Mouse (Mus musculus) neutrophil, adult 83 days (primary cell): ENCODE data around the gene Dvl2. TPM values are rescaled to one million over a fixed set of nuclear protein-coding genes. Genes with fewer than 3 reads are reported as not detected.

Source experiments
- total RNA-seq, 2 experiments: library from RNA; stranded (reverse); gene quantifications; one replicate each; pipeline ENCODE4 v1.2.4; 2023

Dvl2 gene
- 10 to 100 TPM; 15.0 to 18.2 TPM for total RNA-seq

GRCm38 (mm10) chr11:70000396-70000898 is at the start of gene Dvl2:
Dvl2 (plus strand) TSS chr11:70000595.

GRCm38 (mm10) chr11:69964650-69965270 is 35.6 kb upstream of the Dvl2 start, which contains the start of gene Cldn7:
Cldn7 (plus strand) TSS chr11:69964779.

GRCm38 (mm10) chr11:69981141-69981762 is 19.1 kb upstream of the Dvl2 start, which contains the start of gene Ctdnep1:
Ctdnep1 (plus strand) TSS chr11:69981156.

GRCm38 (mm10) chr11:69982225-69982624 is 18.2 kb upstream of the Dvl2 start, which contains the start of gene Elp5:
Elp5 (minus strand) TSS chr11:69982517.

GRCm38 (mm10) chr11:69990850-69991691 is 9.3 kb upstream of the Dvl2 start, which contains the start of gene Gabarap:
Gabarap (plus strand) TSS chr11:69991143.

GRCm38 (mm10) chr11:69995391-69995960 is 4.9 kb upstream of the Dvl2 start, which contains the start of gene Phf23:
Phf23 (plus strand) TSS chr11:69995777.

GRCm38 (mm10) chr11:70014880-70015558 is 14.6 kb downstream of the Dvl2 start, which contains the start of gene Acadvl:
Acadvl (minus strand) TSS chr11:70015411.

GRCm38 (mm10) chr11:70016669-70017068 is 16.3 kb downstream of the Dvl2 start, which contains the start of gene Dlg4:
Dlg4 (plus strand) TSS chr11:70016942.

GRCm38 (mm10) chr11:70053898-70054570 is 53.6 kb downstream of the Dvl2 start, which contains the start of gene Asgr1:
Asgr1 (plus strand) TSS chr11:70054085.

Other genes starting within 250 kb of the Dvl2 start
- 10 to 100 TPM; 82.6 to 86.1 TPM for gene Polr2a, start 242.0 kb upstream of the Dvl2 start, total RNA-seq
- gene Slc35g3, start 238.6 kb upstream of the Dvl2 start, total RNA-seq: not detected
- 1 to 10 TPM; 2.4 to 3.3 TPM for gene Zbtb4, start 234.7 kb upstream of the Dvl2 start, total RNA-seq
- gene Chrnb1, start 204.7 kb upstream of the Dvl2 start, total RNA-seq: 1 to 10 TPM in 1 of 2 experiments, under 1 TPM in 1; 0.79 to 1.9 TPM
- gene Fgf11, start 198.7 kb upstream of the Dvl2 start, total RNA-seq: under 1 TPM in 1 of 2 experiments, not detected in 1; 0.18 TPM
- gene Tmem102, start 195.0 kb upstream of the Dvl2 start, total RNA-seq: not detected
- gene Gm39566, start 185.3 kb upstream of the Dvl2 start, total RNA-seq: not detected
- not detected for gene Spem2, start 182.1 kb upstream of the Dvl2 start, total RNA-seq
- gene Spem1, start 178.4 kb upstream of the Dvl2 start, total RNA-seq: not detected
- gene Nlgn2, start 162.8 kb upstream of the Dvl2 start, total RNA-seq: 1 to 10 TPM; 1.3 to 2.1 TPM
- 100 to 1,000 TPM in 1 of 2 experiments, 10 to 100 TPM in 1; 99.2 to 106 TPM for gene Tmem256, start 162.1 kb upstream of the Dvl2 start, total RNA-seq
- gene Plscr3, start 154.2 kb upstream of the Dvl2 start, total RNA-seq: 10 to 100 TPM; 35.0 to 35.9 TPM
- gene Tnk1, start 141.9 kb upstream of the Dvl2 start, total RNA-seq: not detected
- gene Tmem95, start 122.6 kb upstream of the Dvl2 start, total RNA-seq: 1 to 10 TPM in 1 of 2 experiments, under 1 TPM in 1; 0.88 to 1.2 TPM
- gene Kctd11, start 119.2 kb upstream of the Dvl2 start, total RNA-seq: 1 to 10 TPM; 8.6 to 9.0 TPM
- gene Acap1, start 105.1 kb upstream of the Dvl2 start, total RNA-seq: 100 to 1,000 TPM; 260 to 263 TPM
- 1 to 10 TPM; 3.0 to 3.2 TPM for gene 2810408A11Rik, start 99.6 kb upstream of the Dvl2 start, total RNA-seq
- gene Neurl4, start 99.5 kb upstream of the Dvl2 start, total RNA-seq: 10 to 100 TPM; 20.9 to 27.6 TPM
- gene Gps2, start 86.7 kb upstream of the Dvl2 start, total RNA-seq: 10 to 100 TPM; 69.0 to 84.5 TPM
- 100 to 1,000 TPM; 482 to 501 TPM for gene Eif5a, start 78.6 kb upstream of the Dvl2 start, total RNA-seq
- gene Ybx2, start 64.8 kb upstream of the Dvl2 start, total RNA-seq: not detected
- 1 to 10 TPM in 1 of 2 experiments, under 1 TPM in 1; 0.97 to 1.3 TPM for gene Slc2a4, start 52.4 kb upstream of the Dvl2 start, total RNA-seq
- gene Cldn7, start 35.8 kb upstream of the Dvl2 start, total RNA-seq: not detected
- gene Ctdnep1, start 19.4 kb upstream of the Dvl2 start, total RNA-seq: 10 to 100 TPM; 75.0 to 80.3 TPM
- gene Elp5, start 18.1 kb upstream of the Dvl2 start, total RNA-seq: 10 to 100 TPM; 24.3 to 31.0 TPM
- gene Gabarap, start 9.5 kb upstream of the Dvl2 start, total RNA-seq: 100 to 1,000 TPM; 475 to 527 TPM
- gene Phf23, start 4.8 kb upstream of the Dvl2 start, total RNA-seq: 10 to 100 TPM; 41.2 to 53.6 TPM
- 10 to 100 TPM; 39.3 to 50.0 TPM for gene Acadvl, start 14.8 kb downstream of the Dvl2 start, total RNA-seq
- 1 to 10 TPM; 5.5 to 5.8 TPM for gene Dlg4, start 16.3 kb downstream of the Dvl2 start, total RNA-seq
- not detected for gene Asgr1, start 53.5 kb downstream of the Dvl2 start, total RNA-seq
- not detected for gene Asgr2, start 92.0 kb downstream of the Dvl2 start, total RNA-seq
- gene Mgl2, start 129.7 kb downstream of the Dvl2 start, total RNA-seq: 10 to 100 TPM; 11.8 to 12.3 TPM
- gene Clec10a, start 155.6 kb downstream of the Dvl2 start, total RNA-seq: 10 to 100 TPM; 17.3 to 20.9 TPM
- not detected for gene Slc16a11, start 212.2 kb downstream of the Dvl2 start, total RNA-seq
- gene Slc16a13, start 220.5 kb downstream of the Dvl2 start, total RNA-seq: 1 to 10 TPM; 1.5 to 2.1 TPM
- gene Bcl6b, start 229.2 kb downstream of the Dvl2 start, total RNA-seq: not detected
- gene 0610010K14Rik, start 237.3 kb downstream of the Dvl2 start, total RNA-seq: 10 to 100 TPM; 42.2 to 47.4 TPM
- 1 to 10 TPM; 3.8 to 5.9 TPM for gene Gm21988, start 239.2 kb downstream of the Dvl2 start, total RNA-seq
- gene Rnasek, start 239.2 kb downstream of the Dvl2 start, total RNA-seq: 100 to 1,000 TPM; 108 to 111 TPM